Comparison of ENCODE assay signal across 7 mouse cellular contexts in genomic region chr11:120549986-120550809, GRCm38 (mm10). TPM values are rescaled to one million over a fixed set of nuclear protein-coding genes. Genes with fewer than 3 reads are reported as not detected.
A peak's percentile ranks its signal among the peaks of the same experiment; 100 is the strongest.
DNase-seq lines count a peak whose midpoint lies in the region; ATAC-seq and TF ChIP-seq lines count a peak whose summit lies in the region.

No protein-coding gene starts in this region.

- H3K27me3 ChIP-seq in lung, embryonic 15.5 days = no peaks in the 10 kb centered on the region
- H3K27me3 ChIP-seq in intestine, embryonic 16.5 days (replicated peaks; ENCODE audit: control insufficient read depth, insufficient read depth, low read length) = no peaks in the 10 kb centered on the region
- H3K27me3 ChIP-seq in neural tube, embryonic 13.5 days = no peaks in the 10 kb centered on the region

- peaks cover 27% of the 10 kb centered on the region for H3K4me1 ChIP-seq in lung, embryonic 15.5 days
- H3K4me1 ChIP-seq in embryonic fibroblast, embryonic 13.5 days (ENCODE audit: control insufficient read depth, insufficient read depth, low read length) = peaks cover 3% of the 10 kb centered on the region; the same call in 1 of the 2 replicates
- H3K4me1 ChIP-seq in intestine, embryonic 16.5 days (ENCODE audit: control insufficient read depth, insufficient read depth, low read length) = peaks cover 29% of the 10 kb centered on the region
- peaks cover 33% of the 10 kb centered on the region for H3K4me1 ChIP-seq in neural tube, embryonic 13.5 days (replicated peaks)

- no peak for DNase-seq in lung, postnatal 14 days
- no peak for DNase-seq in left cerebral cortex, postnatal 25 days (ENCODE audit: low spot score in 2 of 2)
- DNase-seq in spleen, adult 12 weeks (ENCODE audit: low spot score) = no peak

- TF ChIP-seq CTCF in embryonic fibroblast, embryonic 13.5 days (IDR thresholded peaks at IDR 0.05; ENCODE audit: borderline replicate concordance, insufficient read depth, low read length) = no peak

- H3K4me2 ChIP-seq in lung, embryonic 15.5 days = peak overlapping the region; percentile 89
- H3K4me2 ChIP-seq in intestine, embryonic 16.5 days (ENCODE audit: low read depth, low read length) = peak overlapping the region; percentile 91
- peak overlapping the region; percentile 96 for H3K4me2 ChIP-seq in neural tube, embryonic 13.5 days

- H3K9me3 ChIP-seq in lung, embryonic 15.5 days = no peaks in the 10 kb centered on the region
- no peaks in the 10 kb centered on the region for H3K9me3 ChIP-seq in intestine, embryonic 16.5 days (ENCODE audit: control insufficient read depth, low read length)
- H3K9me3 ChIP-seq in neural tube, embryonic 13.5 days = no peaks in the 10 kb centered on the region

- peak overlapping the region; percentile 99 for H3K9ac ChIP-seq in lung, embryonic 15.5 days
- peak overlapping the region; percentile 98 for H3K9ac ChIP-seq in intestine, embryonic 16.5 days (ENCODE audit: low read depth, low read length)
- peak overlapping the region; percentile 98 for H3K9ac ChIP-seq in neural tube, embryonic 13.5 days

- peak overlapping the region; percentile 95 for H3K4me3 ChIP-seq in lung, embryonic 15.5 days
- peak overlapping the region; percentile 48 for H3K4me3 ChIP-seq in embryonic fibroblast, embryonic 13.5 days (ENCODE audit: insufficient read depth, low read length)
- peak overlapping the region; percentile 86 for H3K4me3 ChIP-seq in intestine, embryonic 16.5 days (ENCODE audit: low read length)
- peak overlapping the region; percentile 91 for H3K4me3 ChIP-seq in neural tube, embryonic 13.5 days

- H3K27ac ChIP-seq in lung, embryonic 15.5 days = peak overlapping the region; percentile 96
- H3K27ac ChIP-seq in embryonic fibroblast, embryonic 13.5 days (ENCODE audit: insufficient read depth, low read length) = peak overlapping the region; percentile 14; the same call in 1 of the 2 replicates
- H3K27ac ChIP-seq in intestine, embryonic 16.5 days (ENCODE audit: low read length) = peak overlapping the region; percentile 98
- H3K27ac ChIP-seq in neural tube, embryonic 13.5 days (replicated peaks) = peak overlapping the region; percentile 90

- H3K36me3 ChIP-seq in lung, embryonic 15.5 days = no peaks in the 10 kb centered on the region
- no peaks in the 10 kb centered on the region for H3K36me3 ChIP-seq in intestine, embryonic 16.5 days (ENCODE audit: control insufficient read depth, insufficient read depth, low read length)
- H3K36me3 ChIP-seq in neural tube, embryonic 13.5 days = peaks cover 4% of the 10 kb centered on the region; the same call in 1 of the 2 replicates

- ATAC-seq in lung, embryonic 15.5 days (ENCODE audit: borderline replicate concordance, extremely low read depth, low FRiP score, low TSS enrichment) = no peak
- ATAC-seq in intestine, embryonic 16.5 days = peak; percentile 14; the same call in 1 of the 2 replicates
- ATAC-seq in neural tube, embryonic 13.5 days (ENCODE audit: low read depth) = peak; percentile 41; the same call in 1 of the 2 replicates

- WGBS in lung, embryonic 15.5 days = 52% methylated on average over 11 of the region's 11 CpGs
- WGBS in intestine, embryonic 16.5 days = 64% methylated on average over 11 of the region's 11 CpGs
- whole genome bisulfite sequencing in neural tube, embryonic 13.5 days = 72% methylated on average over 11 of the region's 11 CpGs

- TF ChIP-seq POLR2A in embryonic fibroblast, embryonic 13.5 days (IDR thresholded peaks at IDR 0.05; ENCODE audit: low read depth, low read length) = peak; percentile 38

- intact Hi-C loops in left cerebral cortex, postnatal 25 days (cut with DNase I) = no loop called here

RNA-seq across cellular contexts. Expression of gene Mcrip1, which starts 0.7 kb away (rescaled TPM):
- polyA plus RNA-seq in lung, embryonic 15.5 days (2015; fragmentation: Nextera tagmentation; extraction: Ambion mirVana) = 205 and 209 TPM in 2 replicates
- 65.4 and 90.1 TPM in 2 replicates for polyA plus RNA-seq in embryonic fibroblast, embryonic 13.5 days (2011; ENCODE audit: insufficient read length, low read depth, missing spikeins)
- 119 and 129 TPM in 2 replicates for polyA plus RNA-seq in intestine, embryonic 16.5 days (2015; fragmentation: Nextera tagmentation; extraction: Ambion mirVana)
- polyA plus RNA-seq in neural tube, embryonic 13.5 days (2015; fragmentation: Nextera tagmentation; extraction: Ambion mirVana) = 201 and 236 TPM in 2 replicates
- 10 to 100 TPM; 88.2 to 93.6 TPM for total RNA-seq in left cerebral cortex, postnatal 25 days (2021)

RNA-seq across cellular contexts. Expression of gene Ppp1r27, which starts 0.7 kb away (rescaled TPM):
- polyA plus RNA-seq in lung, embryonic 15.5 days (2015; fragmentation: Nextera tagmentation; extraction: Ambion mirVana) = 0.65 and 1.7 TPM in 2 replicates
- polyA plus RNA-seq in embryonic fibroblast, embryonic 13.5 days (2011; ENCODE audit: insufficient read length, low read depth, missing spikeins) = not detected in 2 replicates
- 0.37 TPM in 1 of 2 replicates, not detected in the other for polyA plus RNA-seq in intestine, embryonic 16.5 days (2015; fragmentation: Nextera tagmentation; extraction: Ambion mirVana)
- not detected in 2 replicates for polyA plus RNA-seq in neural tube, embryonic 13.5 days (2015; fragmentation: Nextera tagmentation; extraction: Ambion mirVana)
- total RNA-seq in left cerebral cortex, postnatal 25 days (2021) = not detected

RNA-seq across cellular contexts. Expression of gene Gcgr, which starts 19.7 kb away (rescaled TPM):
- polyA plus RNA-seq in lung, embryonic 15.5 days (2015; fragmentation: Nextera tagmentation; extraction: Ambion mirVana) = 0.91 and 1.1 TPM in 2 replicates
- polyA plus RNA-seq in embryonic fibroblast, embryonic 13.5 days (2011; ENCODE audit: insufficient read length, low read depth, missing spikeins) = not detected in 2 replicates
- 0.76 TPM in 2 replicates for polyA plus RNA-seq in intestine, embryonic 16.5 days (2015; fragmentation: Nextera tagmentation; extraction: Ambion mirVana)
- 0.20 and 0.28 TPM in 2 replicates for polyA plus RNA-seq in neural tube, embryonic 13.5 days (2015; fragmentation: Nextera tagmentation; extraction: Ambion mirVana)
- total RNA-seq in left cerebral cortex, postnatal 25 days (2021) = not detected

RNA-seq across cellular contexts. Expression of gene P4hb, which starts 22.9 kb away (rescaled TPM):
- 847 and 883 TPM in 2 replicates for polyA plus RNA-seq in lung, embryonic 15.5 days (2015; fragmentation: Nextera tagmentation; extraction: Ambion mirVana)
- polyA plus RNA-seq in embryonic fibroblast, embryonic 13.5 days (2011; ENCODE audit: insufficient read length, low read depth, missing spikeins) = 846 and 907 TPM in 2 replicates
- polyA plus RNA-seq in intestine, embryonic 16.5 days (2015; fragmentation: Nextera tagmentation; extraction: Ambion mirVana) = 1,365 and 1,538 TPM in 2 replicates
- polyA plus RNA-seq in neural tube, embryonic 13.5 days (2015; fragmentation: Nextera tagmentation; extraction: Ambion mirVana) = 329 and 382 TPM in 2 replicates
- 100 to 1,000 TPM; 125 to 127 TPM for total RNA-seq in left cerebral cortex, postnatal 25 days (2021)

RNA-seq across cellular contexts. Expression of gene Arhgdia, which starts 31.2 kb away (rescaled TPM):
- polyA plus RNA-seq in lung, embryonic 15.5 days (2015; fragmentation: Nextera tagmentation; extraction: Ambion mirVana) = 697 and 699 TPM in 2 replicates
- polyA plus RNA-seq in embryonic fibroblast, embryonic 13.5 days (2011; ENCODE audit: insufficient read length, low read depth, missing spikeins) = 500 and 534 TPM in 2 replicates
- polyA plus RNA-seq in intestine, embryonic 16.5 days (2015; fragmentation: Nextera tagmentation; extraction: Ambion mirVana) = 626 and 641 TPM in 2 replicates
- 529 and 543 TPM in 2 replicates for polyA plus RNA-seq in neural tube, embryonic 13.5 days (2015; fragmentation: Nextera tagmentation; extraction: Ambion mirVana)
- total RNA-seq in left cerebral cortex, postnatal 25 days (2021) = 100 to 1,000 TPM; 340 to 344 TPM

Comparison
In these comparisons a context has a peak if more than half of its experiments do, and no peak if none do; other contexts are left out.
1. H3K27ac ChIP-seq: peak in every context shown above with its lines; median percentile 98 in intestine, embryonic 16.5 days; 96 in lung, embryonic 15.5 days; 90 in neural tube, embryonic 13.5 days; 14 in embryonic fibroblast, embryonic 13.5 days.